In genomic region chr16:13232912-13233802, GRCm38 (mm10) we compare ENCODE assay signal across 9 mouse cellular contexts. TPM values are rescaled to one million over a fixed set of nuclear protein-coding genes. Genes with fewer than 3 reads are reported as not detected.
DNase-seq lines count a peak whose midpoint lies in the region; ATAC-seq and TF ChIP-seq lines count a peak whose summit lies in the region.
"Had no signal": no experiment of that assay in that cellular context is flagged by ENCODE, and none has a peak within 500 bp of the region (broad histone marks: within the 10 kb centered on the region; RNA-seq: fewer than 3 reads in every experiment).

No protein-coding gene starts in this region.

- peak; percentile 11 for DNase-seq in brain, embryonic 14.5 days (ENCODE audit: low read depth)
- peak; percentile 24 for DNase-seq in embryo, embryonic 11 days
- peak; percentile 40 to 53 for DNase-seq in heart, postnatal 36 days
- DNase-seq in liver, embryonic 11.5 days (ENCODE audit: low spot score) = no peak
- DNase-seq in stomach, postnatal 0 days (ENCODE audit: low spot score) = no peak
- DNase-seq in layer of hippocampus, adult 8-10 months (ENCODE audit: low spot score in 2 of 2) = no peak
- DNase-seq in MN1 (ENCODE audit: low spot score) = no peak

- 60% methylated on average over 14 of the region's 14 CpGs for WGBS in liver, embryonic 11.5 days
- WGBS in stomach, postnatal 0 days = 38% methylated on average over 14 of the region's 14 CpGs

- TF ChIP-seq EP300 in stomach, postnatal 0 days (optimal IDR thresholded peaks at IDR 0.05) = no peak

- TF ChIP-seq CTCF in brain, embryonic 14.5 days (IDR thresholded peaks at IDR 0.05; ENCODE audit: borderline replicate concordance, extremely low read depth, insufficient read depth, insufficient read length) = no peak
- TF ChIP-seq CTCF in stomach, postnatal 0 days (IDR thresholded peaks at IDR 0.05; ENCODE audit: low read depth) = no peak

- no peaks in the 10 kb centered on the region for H3K27me3 ChIP-seq in liver, embryonic 11.5 days (replicated peaks; ENCODE audit: control insufficient read depth, insufficient read depth, low read length)
- no peaks in the 10 kb centered on the region for H3K27me3 ChIP-seq in stomach, postnatal 0 days (ENCODE audit: control insufficient read depth, insufficient read depth, low read length)
- H3K27me3 ChIP-seq: midbrain, embryonic 12.5 days had no signal

- intact Hi-C loops in heart, postnatal 36 days (cut with DNase I) = no loop called here

- H3K4me1 ChIP-seq in liver, embryonic 11.5 days (replicated peaks; ENCODE audit: control insufficient read depth, insufficient read depth, low read length) = no peaks in the 10 kb centered on the region
- H3K4me1 ChIP-seq in stomach, postnatal 0 days (replicated peaks; ENCODE audit: control insufficient read depth, insufficient read depth) = no peaks in the 10 kb centered on the region
- H3K4me1 ChIP-seq: midbrain, embryonic 12.5 days had no signal

- H3K36me3 ChIP-seq in liver, embryonic 11.5 days (ENCODE audit: control insufficient read depth, insufficient read depth, low read length) = no peaks in the 10 kb centered on the region
- H3K36me3 ChIP-seq in stomach, postnatal 0 days (ENCODE audit: control insufficient read depth, insufficient read depth, low read length) = no peaks in the 10 kb centered on the region
- H3K36me3 ChIP-seq: midbrain, embryonic 12.5 days had no signal

- no peaks in the 10 kb centered on the region for H3K9me3 ChIP-seq in liver, embryonic 11.5 days (ENCODE audit: control insufficient read depth, low read length)
- no peaks in the 10 kb centered on the region for H3K9me3 ChIP-seq in stomach, postnatal 0 days (ENCODE audit: control insufficient read depth, low read length)
- H3K9me3 ChIP-seq: midbrain, embryonic 12.5 days had no signal

- no peak overlapping the region for H3K4me3 ChIP-seq in liver, embryonic 11.5 days (ENCODE audit: low read depth, low read length)
- H3K4me3 ChIP-seq in stomach, postnatal 0 days (ENCODE audit: low read depth, low read length) = no peak overlapping the region
- H3K4me3 ChIP-seq: midbrain, embryonic 12.5 days had no signal

- peak overlapping the region; percentile 11; the same call in 1 of the 2 replicates for H3K27ac ChIP-seq in liver, embryonic 11.5 days (ENCODE audit: low read depth, low read length)
- H3K27ac ChIP-seq in stomach, postnatal 0 days (replicated peaks) = no peak overlapping the region
- H3K27ac ChIP-seq: midbrain, embryonic 12.5 days had no signal

- TF ChIP-seq POLR2A in brain, embryonic 14.5 days (IDR thresholded peaks at IDR 0.05; ENCODE audit: borderline replicate concordance, extremely low read depth, insufficient read depth, insufficient read length, poor library complexity, severe bottlenecking) = no peak

- no peak overlapping the region for H3K9ac ChIP-seq in liver, embryonic 11.5 days (ENCODE audit: low read depth, low read length)
- no peak overlapping the region for H3K9ac ChIP-seq in stomach, postnatal 0 days (ENCODE audit: low read length)
- H3K9ac ChIP-seq: midbrain, embryonic 12.5 days had no signal

- H3K4me2 ChIP-seq in liver, embryonic 11.5 days = no peak overlapping the region
- H3K4me2 ChIP-seq in stomach, postnatal 0 days (replicated peaks; ENCODE audit: low read depth) = no peak overlapping the region
- H3K4me2 ChIP-seq: midbrain, embryonic 12.5 days had no signal

- ATAC-seq in liver, embryonic 11.5 days (replicated peaks; ENCODE audit: low FRiP score) = no peak; the same call in 1 of the 2 replicates
- ATAC-seq in stomach, postnatal 0 days (ENCODE audit: low FRiP score, low TSS enrichment) = peak; percentile 56; the same call in 1 of the 2 replicates
- no peak for ATAC-seq in activated CD4-positive, CD25-positive, alpha-beta regulatory T cell, adult 4 months

RNA-seq across cellular contexts. Expression of gene Mrtfb, which starts 23.1 kb away (rescaled TPM):
- polyA plus RNA-seq in brain, embryonic 14.5 days (2012; rRNA removed) = 6.0 and 12.1 TPM in 2 replicates
- total RNA-seq in heart, postnatal 36 days (2021) = 10 to 100 TPM; 28.7 to 29.9 TPM
- polyA plus RNA-seq in liver, embryonic 11.5 days (2014; fragmentation: Nextera tagmentation; extraction: Ambion mirVana) = 12.1 and 14.8 TPM in 2 replicates
- 12.5 and 12.6 TPM in 2 replicates for polyA plus RNA-seq in stomach, postnatal 0 days (2015; fragmentation: Nextera tagmentation; extraction: Ambion mirVana)
- 100 to 1,000 TPM; 144 to 175 (median 158) TPM for total RNA-seq in layer of hippocampus, adult 8-10 months (2022)
- 10 to 100 TPM; 11.9 to 14.2 TPM for polyA plus RNA-seq in activated CD4-positive, CD25-positive, alpha-beta regulatory T cell, adult 4 months (2017; shearing (Covaris generic))

Comparison
In these comparisons a context has a peak if more than half of its experiments do, and no peak if none do; other contexts are left out.
1. DNase-seq: peak in brain, embryonic 14.5 days (single experiment), embryo, embryonic 11 days (single experiment) and heart, postnatal 36 days (2 of 2); none in liver, embryonic 11.5 days (single experiment), stomach, postnatal 0 days (single experiment), layer of hippocampus, adult 8-10 months (0 of 2) and MN1 (single experiment).